Mouse (Mus musculus) embryonic fibroblast, embryonic 13.5 days (primary cell): ENCODE measurements around the gene Papss1.

Experiments
- CTCF ChIP-seq: IDR thresholded peaks from 2 replicates; pipeline ENCODE4 v1.5.1; 2011; ENCODE audit warnings: mild to moderate bottlenecking, control low read depth, low read length, moderate library complexity, borderline replicate concordance; ENCODE audit not compliant: insufficient read depth
- POLR2A ChIP-seq: IDR thresholded peaks from 2 replicates; pipeline ENCODE4 v1.6.1; 2011; ENCODE audit warnings: low read depth, mild to moderate bottlenecking, control low read depth, low read length, moderate library complexity

DNA sequence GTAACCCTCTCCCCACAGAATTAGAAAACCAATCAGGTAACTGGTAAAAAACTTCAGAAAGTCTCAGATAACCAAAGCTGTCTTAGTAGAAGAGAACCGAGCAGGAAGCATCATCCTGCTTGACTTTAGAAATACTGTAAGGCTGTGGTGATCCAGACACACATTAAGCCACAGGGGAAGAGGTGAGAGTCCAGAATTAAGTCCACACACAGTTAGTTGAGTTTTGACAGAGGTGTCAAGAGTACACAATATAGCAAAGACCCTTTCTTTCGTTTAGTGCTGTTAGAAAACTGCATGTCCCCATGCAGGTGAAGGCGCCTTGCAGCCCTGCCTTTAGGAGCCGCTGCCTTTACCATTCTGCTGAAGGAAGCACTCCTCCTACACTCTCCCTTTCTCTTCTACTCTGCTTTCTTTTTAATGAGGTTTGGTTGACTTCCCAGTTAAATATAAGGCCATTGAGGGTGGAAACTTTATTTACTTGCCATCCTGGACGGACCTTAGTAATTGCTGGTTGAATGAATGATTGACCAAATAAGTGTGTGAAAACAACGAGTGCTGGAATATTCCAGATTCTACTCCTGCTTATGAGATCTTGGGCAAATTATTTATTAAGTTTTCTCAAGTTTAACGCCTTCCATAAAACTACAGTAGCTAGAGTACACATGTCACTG, 14.0 kb downstream of the Papss1 start:
- TF ChIP-seq CTCF (no peak), POLR2A (no peak)
